Mouse (Mus musculus) stomach, embryonic 15.5 days (tissue): ENCODE measurements around the gene Nudt5. TPM values are rescaled to one million over a fixed set of nuclear protein-coding genes. Genes with fewer than 3 reads are reported as not detected.

ENCODE experiments used
- ATAC-seq: fragments of 200-750 bp; cut with Nextera tagmentation; 2 replicates; pipeline ENCODE4 v1.8.0; 2017; ENCODE audit warnings: low read depth, moderate number of reproducible peaks, moderate TSS enrichment; ENCODE audit not compliant: insufficient read depth, low FRiP score
- H3K27ac ChIP-seq: fragments of 300-500 bp; sonication (generic); 2 replicates; pipeline ENCODE4 v1.5.1; 2015; ENCODE audit warnings: mild to moderate bottlenecking, inconsistent platforms
- H3K27me3 ChIP-seq: fragments of 300-500 bp; sonication (generic); replicated peaks from 2 replicates; pipeline ENCODE4 v1.6.1; 2015; ENCODE audit warnings: inconsistent platforms
- H3K36me3 ChIP-seq: fragments of 300-500 bp; sonication (generic); 2 replicates; pipeline ENCODE4 v1.6.1; 2015; ENCODE audit warnings: inconsistent platforms
- H3K4me1 ChIP-seq: fragments of 300-500 bp; sonication (generic); 2 replicates; pipeline ENCODE4 v1.6.1; 2015; ENCODE audit warnings: inconsistent platforms
- H3K4me2 ChIP-seq: fragments of 300-500 bp; sonication (generic); 2 replicates; pipeline ENCODE4 v1.6.1; 2015; ENCODE audit warnings: mild to moderate bottlenecking, inconsistent platforms
- H3K4me3 ChIP-seq: fragments of 300-500 bp; sonication (generic); replicated peaks from 2 replicates; pipeline ENCODE4 v1.5.1; 2015; ENCODE audit warnings: inconsistent platforms
- H3K9ac ChIP-seq: fragments of 300-500 bp; sonication (generic); 2 replicates; pipeline ENCODE4 v1.6.1; 2015; ENCODE audit warnings: inconsistent platforms
- H3K9me3 ChIP-seq: fragments of 300-500 bp; sonication (generic); 2 replicates; pipeline ENCODE4 v1.6.1; 2016; ENCODE audit warnings: inconsistent platforms
- WGBS: fragments of 180-500 bp; shearing (Covaris S2); methylation state at CpG from one replicate; pipeline ENCODE4 v1.1.7; 2015; 5-methylcytosine and 5-hydroxymethylcytosine counted together
- polyA plus RNA-seq: library from polyadenylated mRNA; unstranded; fragments of >200 nt; fragmentation: Nextera tagmentation; extraction: Ambion mirVana; gene quantifications from 2 replicates; pipeline ENCODE4 v1.2.1, GENCODE M21; 2015

The Nudt5 gene
- polyA plus RNA-seq, 1 experiment from 2014 or later, result 76.4 TPM

- no peak overlapping the region for H3K9ac ChIP-seq
- H3K36me3 ChIP-seq, result peaks cover 33% of the 10 kb centered on the region
- no peak for ATAC-seq
- no peaks in the 10 kb centered on the region for H3K27me3 ChIP-seq
- 19% methylated on average over 1 of the region's 1 CpGs for WGBS
- H3K9me3 ChIP-seq, result no peaks in the 10 kb centered on the region
- no peak overlapping the region for H3K4me2 ChIP-seq
- no peak overlapping the region for H3K4me3 ChIP-seq
- no peaks in the 10 kb centered on the region for H3K4me1 ChIP-seq
- no peak overlapping the region for H3K27ac ChIP-seq
Observed at GRCm38 (mm10) chr2:5824213-5824612, 20.6 kb upstream of the Nudt5 start.

- no peak for ATAC-seq
- Histone ChIP-seq H3K9me3 (no peaks in the 10 kb centered on the region), H3K4me2 (no peak overlapping the region), H3K4me3 (no peak overlapping the region), H3K36me3 (peaks cover 30% of the 10 kb centered on the region), H3K4me1 (no peaks in the 10 kb centered on the region), H3K27me3 (no peaks in the 10 kb centered on the region), H3K27ac (no peak overlapping the region), H3K9ac (no peak overlapping the region)
- WGBS, result 84% methylated on average over 5 of the region's 5 CpGs
Observed at GRCm38 (mm10) chr2:5824685-5825084, 20.1 kb upstream of the Nudt5 start.

GRCm38 (mm10) chr2:5825265-5825913 lies 19.4 kb upstream of the Nudt5 start:
- H3K9ac ChIP-seq, result no peak overlapping the region
- H3K9me3 ChIP-seq, result no peaks in the 10 kb centered on the region
- no peak overlapping the region for H3K4me2 ChIP-seq
- 94% methylated on average over 5 of the region's 5 CpGs for WGBS
- no peak for ATAC-seq
- H3K27ac ChIP-seq, result no peak overlapping the region
- H3K27me3 ChIP-seq, result no peaks in the 10 kb centered on the region
- H3K4me1 ChIP-seq, result no peaks in the 10 kb centered on the region
- H3K4me3 ChIP-seq, result no peak overlapping the region
- peaks cover 24% of the 10 kb centered on the region for H3K36me3 ChIP-seq

GRCm38 (mm10) chr2:5840815-5841214 lies 4.0 kb upstream of the Nudt5 start:
- ATAC-seq, result no peak
- peaks cover under 1% of the 10 kb centered on the region; the same call in 1 of the 2 replicates for H3K4me1 ChIP-seq
- no peak overlapping the region for H3K4me2 ChIP-seq
- no peak overlapping the region for H3K27ac ChIP-seq
- peaks cover 34% of the 10 kb centered on the region for H3K36me3 ChIP-seq
- H3K9me3 ChIP-seq, result no peaks in the 10 kb centered on the region
- no peaks in the 10 kb centered on the region for H3K27me3 ChIP-seq
- H3K9ac ChIP-seq, result no peak overlapping the region
- no peak overlapping the region for H3K4me3 ChIP-seq
- WGBS, result 94% methylated on average over 11 of the region's 11 CpGs

- WGBS, result 3% methylated on average over 23 of the region's 23 CpGs
- H3K27ac ChIP-seq, result peak overlapping the region; percentile 96
- peak; percentile 9; the same call in 1 of the 2 replicates for ATAC-seq
- peak overlapping the region; percentile 52 for H3K4me2 ChIP-seq
- H3K9ac ChIP-seq, result peak overlapping the region; percentile 79
- H3K36me3 ChIP-seq, result peaks cover 20% of the 10 kb centered on the region
- no peaks in the 10 kb centered on the region for H3K9me3 ChIP-seq
- peaks cover 6% of the 10 kb centered on the region; the same call in 1 of the 2 replicates for H3K4me1 ChIP-seq
- H3K4me3 ChIP-seq, result peak overlapping the region; percentile 83
- no peaks in the 10 kb centered on the region for H3K27me3 ChIP-seq
Observed at GRCm38 (mm10) chr2:5844181-5844872, 492 bp upstream of the Nudt5 start.

GRCm38 (mm10) chr2:5845826-5846225 lies 1.0 kb downstream of the Nudt5 start:
- no peak for ATAC-seq
- Histone ChIP-seq H3K27me3 (no peaks in the 10 kb centered on the region), H3K4me1 (peaks cover 6% of the 10 kb centered on the region; the same call in 1 of the 2 replicates), H3K4me2 (peak overlapping the region; percentile 52), H3K9me3 (no peaks in the 10 kb centered on the region), H3K9ac (peak overlapping the region; percentile 79; the same call in 1 of the 2 replicates), H3K4me3 (peak overlapping the region; percentile 83), H3K27ac (peak overlapping the region; percentile 96; the same call in 1 of the 2 replicates), H3K36me3 (peaks cover 9% of the 10 kb centered on the region)
- WGBS, result 14% methylated on average over 4 of the region's 4 CpGs

- Histone ChIP-seq H3K27me3 (no peaks in the 10 kb centered on the region), H3K4me3 (no peak overlapping the region), H3K27ac (no peak overlapping the region), H3K36me3 (no peaks in the 10 kb centered on the region; the same call in 1 of the 2 replicates), H3K4me1 (peaks cover 6% of the 10 kb centered on the region; the same call in 1 of the 2 replicates), H3K9ac (no peak overlapping the region), H3K9me3 (no peaks in the 10 kb centered on the region), H3K4me2 (no peak overlapping the region)
- no peak for ATAC-seq
- WGBS, result 89% methylated on average over 9 of the region's 9 CpGs
Observed at GRCm38 (mm10) chr2:5851116-5851515, 6.3 kb downstream of the Nudt5 start.

- peaks cover 3% of the 10 kb centered on the region; the same call in 1 of the 2 replicates for H3K4me1 ChIP-seq
- H3K27me3 ChIP-seq, result no peaks in the 10 kb centered on the region
- no peaks in the 10 kb centered on the region; the same call in 1 of the 2 replicates for H3K36me3 ChIP-seq
- 72% methylated on average over 5 of the region's 5 CpGs for WGBS
- H3K9me3 ChIP-seq, result no peaks in the 10 kb centered on the region
- no peak overlapping the region for H3K4me3 ChIP-seq
- no peak overlapping the region for H3K9ac ChIP-seq
- no peak overlapping the region for H3K4me2 ChIP-seq
- H3K27ac ChIP-seq, result no peak overlapping the region
- ATAC-seq, result no peak
Observed at GRCm38 (mm10) chr2:5851866-5852265, 7.0 kb downstream of the Nudt5 start.

GRCm38 (mm10) chr2:5862834-5863233 lies 18.0 kb downstream of the Nudt5 start, which contains the start of gene Gm13199:
TSS of gene Gm13199 (minus strand) at chr2:5862934.
- Histone ChIP-seq H3K9ac (no peak within 1 kb of the TSS), H3K36me3 (peaks cover 46% of the 10 kb centered on the region), H3K27ac (no peak within 1 kb of the TSS), H3K4me3 (no peak within 1 kb of the TSS), H3K9me3 (no peaks in the 10 kb centered on the region), H3K4me1 (no peaks in the 10 kb centered on the region), H3K4me2 (no peak within 1 kb of the TSS), H3K27me3 (no peaks in the 10 kb centered on the region)
- no peak for ATAC-seq
- 92% methylated on average over 3 of the region's 3 CpGs for WGBS

- Histone ChIP-seq H3K4me1 (no peaks in the 10 kb centered on the region), H3K27ac (no peak overlapping the region), H3K9ac (no peak overlapping the region), H3K4me2 (no peak overlapping the region), H3K4me3 (no peak overlapping the region), H3K36me3 (peaks cover 39% of the 10 kb centered on the region), H3K9me3 (no peaks in the 10 kb centered on the region), H3K27me3 (no peaks in the 10 kb centered on the region)
- WGBS, result 87% methylated on average over 2 of the region's 2 CpGs
- ATAC-seq, result no peak
Observed at GRCm38 (mm10) chr2:5867681-5868080, 22.9 kb downstream of the Nudt5 start.

GRCm38 (mm10) chr2:5869746-5870145 lies 24.9 kb downstream of the Nudt5 start:
- Histone ChIP-seq H3K9ac (no peak overlapping the region), H3K4me2 (no peak overlapping the region), H3K4me3 (no peak overlapping the region), H3K36me3 (peaks cover 40% of the 10 kb centered on the region), H3K27ac (no peak overlapping the region), H3K4me1 (no peaks in the 10 kb centered on the region), H3K27me3 (no peaks in the 10 kb centered on the region), H3K9me3 (no peaks in the 10 kb centered on the region)
- WGBS, result 89% methylated on average over 5 of the region's 5 CpGs
- no peak for ATAC-seq

GRCm38 (mm10) chr2:5877446-5877845 lies 32.6 kb downstream of the Nudt5 start:
- no peak for ATAC-seq
- H3K4me1 ChIP-seq, result no peaks in the 10 kb centered on the region
- peaks cover 45% of the 10 kb centered on the region for H3K36me3 ChIP-seq
- no peaks in the 10 kb centered on the region for H3K27me3 ChIP-seq
- 64% methylated on average over 3 of the region's 3 CpGs for WGBS
- H3K27ac ChIP-seq, result no peak overlapping the region
- H3K4me2 ChIP-seq, result no peak overlapping the region
- no peaks in the 10 kb centered on the region for H3K9me3 ChIP-seq
- no peak overlapping the region for H3K4me3 ChIP-seq
- no peak overlapping the region for H3K9ac ChIP-seq
